Mouse (Mus musculus) embryonic facial prominence, embryonic 15.5 days (tissue): ENCODE data around the gene Tcn2. TPM values are rescaled to one million over a fixed set of nuclear protein-coding genes. Genes with fewer than 3 reads are reported as not detected.
"Not testable (repeated sequence)": the region's sequence is repeated elsewhere in the genome, so short reads cannot be mapped to it uniquely, and the experiment has no call there.

ENCODE experiments used
- ATAC-seq: fragments of 200-750 bp; cut with Nextera tagmentation; 2 replicates; pipeline ENCODE4 v1.8.0; 2017; ENCODE audit warnings: low read depth, moderate TSS enrichment; ENCODE audit not compliant: insufficient number of reproducible peaks, low FRiP score, low TSS enrichment
- H3K27ac ChIP-seq: fragments of 300-500 bp; sonication (generic); replicated peaks from 2 replicates; pipeline ENCODE4 v1.5.1; 2015; ENCODE audit warnings: mild to moderate bottlenecking, inconsistent platforms
- H3K27me3 ChIP-seq: fragments of 300-500 bp; sonication (generic); 2 replicates; pipeline ENCODE4 v1.6.1; 2015; ENCODE audit warnings: inconsistent platforms
- H3K36me3 ChIP-seq: fragments of 300-500 bp; sonication (generic); 2 replicates; pipeline ENCODE4 v1.6.1; 2015; ENCODE audit warnings: mild to moderate bottlenecking, inconsistent platforms
- H3K4me1 ChIP-seq: fragments of 300-500 bp; sonication (generic); 2 replicates; pipeline ENCODE4 v1.6.1; 2015; ENCODE audit warnings: inconsistent platforms
- H3K4me2 ChIP-seq: fragments of 300-500 bp; sonication (generic); replicated peaks from 2 replicates; pipeline ENCODE4 v1.6.1; 2015; ENCODE audit warnings: mild to moderate bottlenecking, inconsistent platforms
- H3K4me3 ChIP-seq: fragments of 300-500 bp; sonication (generic); replicated peaks from 2 replicates; pipeline ENCODE4 v1.5.1; 2015; ENCODE audit warnings: mild to moderate bottlenecking, inconsistent platforms
- H3K9ac ChIP-seq: fragments of 300-500 bp; sonication (generic); 2 replicates; pipeline ENCODE4 v1.6.1; 2015; ENCODE audit warnings: inconsistent platforms
- H3K9me3 ChIP-seq: fragments of 300-500 bp; sonication (generic); replicated peaks from 2 replicates; pipeline ENCODE4 v1.6.1; 2016; ENCODE audit warnings: inconsistent platforms
- WGBS: fragments of 180-500 bp; shearing (Covaris S2); methylation state at CpG from one replicate; pipeline ENCODE4 v1.1.7; 2015; 5-methylcytosine and 5-hydroxymethylcytosine counted together
- polyA plus RNA-seq: library from polyadenylated mRNA; unstranded; fragments of >200 nt; fragmentation: Nextera tagmentation; extraction: Ambion mirVana; gene quantifications from 2 replicates; pipeline ENCODE4 v1.2.1, GENCODE M21; 2015

The Tcn2 gene
- polyA plus RNA-seq, 1 experiment from 2014 or later: 55.9 TPM

- no peaks in the 10 kb centered on the region for H3K27me3 ChIP-seq
- no peak overlapping the region for H3K9ac ChIP-seq
- peak; percentile 13; the same call in 1 of the 2 replicates for ATAC-seq
- H3K27ac ChIP-seq: peak overlapping the region; percentile 48; the same call in 1 of the 2 replicates
- peak overlapping the region; percentile 63 for H3K4me3 ChIP-seq
- 14% methylated on average over 19 of the region's 19 CpGs for WGBS
- 0 out of 2 replicates have a peak, but pooled peaks cover 6% of the 10 kb centered on the region for H3K36me3 ChIP-seq
- no peaks in the 10 kb centered on the region for H3K9me3 ChIP-seq
- H3K4me2 ChIP-seq: peak overlapping the region; percentile 88
- peaks cover 42% of the 10 kb centered on the region for H3K4me1 ChIP-seq
Observed at GRCm38 (mm10) chr11:3912100-3912874, 19.7 kb downstream of the Tcn2 start.

- WGBS: 82% methylated on average over 6 of the region's 6 CpGs
- H3K9me3 ChIP-seq, H3K4me3 ChIP-seq, H3K36me3 ChIP-seq, ATAC-seq, H3K27me3 ChIP-seq, H3K27ac ChIP-seq, H3K9ac ChIP-seq: not testable (repeated sequence)
- peaks cover 42% of the 10 kb centered on the region for H3K4me1 ChIP-seq
- H3K4me2 ChIP-seq: peak overlapping the region; percentile 26
Observed at GRCm38 (mm10) chr11:3911440-3911839, 20.5 kb downstream of the Tcn2 start.

GRCm38 (mm10) chr11:3910513-3911310, 21.2 kb downstream of the Tcn2 start:
- H3K4me3 ChIP-seq: no peak overlapping the region
- WGBS: 54% methylated on average over 5 of the region's 5 CpGs
- peak overlapping the region; percentile 26 for H3K4me2 ChIP-seq
- ATAC-seq: no peak
- H3K27ac ChIP-seq: no peak overlapping the region
- H3K9ac ChIP-seq: no peak overlapping the region
- H3K9me3 ChIP-seq: no peaks in the 10 kb centered on the region
- H3K36me3 ChIP-seq: 0 out of 2 replicates have a peak, but pooled peaks cover 8% of the 10 kb centered on the region
- peaks cover 42% of the 10 kb centered on the region for H3K4me1 ChIP-seq
- no peaks in the 10 kb centered on the region for H3K27me3 ChIP-seq

- Histone ChIP-seq H3K9ac (no peak overlapping the region), H3K4me3 (no peak overlapping the region), H3K27me3 (no peaks in the 10 kb centered on the region), H3K4me1 (peaks cover 38% of the 10 kb centered on the region), H3K4me2 (no peak overlapping the region), H3K9me3 (no peaks in the 10 kb centered on the region), H3K27ac (no peak overlapping the region), H3K36me3 (0 out of 2 replicates have a peak, but pooled peaks cover 8% of the 10 kb centered on the region)
- 86% methylated on average over 4 of the region's 4 CpGs for WGBS
- ATAC-seq: no peak
Observed at GRCm38 (mm10) chr11:3909236-3909635, 22.7 kb downstream of the Tcn2 start.

- no peaks in the 10 kb centered on the region for H3K9me3 ChIP-seq
- H3K27ac ChIP-seq: no peak overlapping the region
- H3K4me2 ChIP-seq: no peak overlapping the region
- no peak overlapping the region for H3K9ac ChIP-seq
- H3K4me1 ChIP-seq: peaks cover 4% of the 10 kb centered on the region; the same call in 1 of the 2 replicates
- 86% methylated on average over 1 of the region's 1 CpGs for WGBS
- H3K4me3 ChIP-seq: no peak overlapping the region
- H3K27me3 ChIP-seq: no peaks in the 10 kb centered on the region
- H3K36me3 ChIP-seq: 0 out of 2 replicates have a peak, but pooled peaks cover 8% of the 10 kb centered on the region
- ATAC-seq: no peak
Observed at GRCm38 (mm10) chr11:3905446-3905845, 26.5 kb downstream of the Tcn2 start.

DNA sequence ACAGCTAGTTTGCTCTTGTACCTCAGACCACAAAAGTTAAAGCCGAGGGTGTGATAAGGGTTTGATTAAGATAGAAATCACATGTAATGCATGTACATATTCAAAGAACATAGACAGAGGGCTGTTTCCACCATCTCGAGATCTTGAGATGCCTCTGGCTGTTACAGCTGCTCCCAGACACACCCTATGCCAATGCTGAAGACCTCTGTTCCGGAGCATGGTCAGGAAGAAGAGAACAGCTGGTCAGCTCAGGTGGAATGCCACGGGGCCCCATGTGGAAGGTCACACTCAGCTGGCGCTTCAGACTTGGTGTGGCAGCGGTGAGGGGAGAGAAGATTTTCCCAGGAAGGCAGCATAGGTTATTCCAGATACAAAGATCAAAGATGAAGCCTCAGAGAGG, 27.3 kb downstream of the Tcn2 start:
- no peak overlapping the region for H3K9ac ChIP-seq
- no peak for ATAC-seq
- H3K4me2 ChIP-seq: no peak overlapping the region
- no peaks in the 10 kb centered on the region for H3K27me3 ChIP-seq
- no peak overlapping the region for H3K4me3 ChIP-seq
- 72% methylated on average over 6 of the region's 6 CpGs for WGBS
- H3K27ac ChIP-seq: no peak overlapping the region
- 0 out of 2 replicates have a peak, but pooled peaks cover 8% of the 10 kb centered on the region for H3K36me3 ChIP-seq
- no peaks in the 10 kb centered on the region for H3K4me1 ChIP-seq
- no peaks in the 10 kb centered on the region for H3K9me3 ChIP-seq

GRCm38 (mm10) chr11:3903046-3903445, 28.9 kb downstream of the Tcn2 start:
- H3K36me3 ChIP-seq: 0 out of 2 replicates have a peak, but pooled peaks cover 8% of the 10 kb centered on the region
- no peaks in the 10 kb centered on the region for H3K9me3 ChIP-seq
- no peak overlapping the region for H3K4me3 ChIP-seq
- 0 out of 2 replicates have a peak, but pooled peaks have one; percentile 22 for ATAC-seq
- no peak overlapping the region for H3K9ac ChIP-seq
- H3K27me3 ChIP-seq: no peaks in the 10 kb centered on the region
- H3K27ac ChIP-seq: no peak overlapping the region
- H3K4me1 ChIP-seq: no peaks in the 10 kb centered on the region
- no peak overlapping the region for H3K4me2 ChIP-seq
- 68% methylated on average over 5 of the region's 5 CpGs for WGBS

GRCm38 (mm10) chr11:3902516-3902915, 29.4 kb downstream of the Tcn2 start:
- ATAC-seq: no peak
- H3K4me2 ChIP-seq: no peak overlapping the region
- 82% methylated on average over 3 of the region's 3 CpGs for WGBS

GRCm38 (mm10) chr11:3900296-3900695, 31.7 kb downstream of the Tcn2 start:
- Histone ChIP-seq H3K9ac (no peak overlapping the region), H3K27ac (no peak overlapping the region), H3K9me3 (no peaks in the 10 kb centered on the region), H3K27me3 (no peaks in the 10 kb centered on the region), H3K36me3 (no peaks in the 10 kb centered on the region), H3K4me1 (0 out of 2 replicates have a peak, but pooled peaks cover 2% of the 10 kb centered on the region), H3K4me3 (no peak overlapping the region), H3K4me2 (no peak overlapping the region)
- 83% methylated on average over 6 of the region's 6 CpGs for WGBS
- no peak for ATAC-seq

More at GRCm38 (mm10) chr11:3902516-3902915, 29.4 kb downstream of the Tcn2 start:
- H3K4me3 ChIP-seq: no peak overlapping the region
- H3K9ac ChIP-seq: no peak overlapping the region
- no peaks in the 10 kb centered on the region for H3K27me3 ChIP-seq
- H3K27ac ChIP-seq: no peak overlapping the region
- H3K36me3 ChIP-seq: 0 out of 2 replicates have a peak, but pooled peaks cover 5% of the 10 kb centered on the region
- H3K4me1 ChIP-seq: no peaks in the 10 kb centered on the region
- H3K9me3 ChIP-seq: no peaks in the 10 kb centered on the region

DNA sequence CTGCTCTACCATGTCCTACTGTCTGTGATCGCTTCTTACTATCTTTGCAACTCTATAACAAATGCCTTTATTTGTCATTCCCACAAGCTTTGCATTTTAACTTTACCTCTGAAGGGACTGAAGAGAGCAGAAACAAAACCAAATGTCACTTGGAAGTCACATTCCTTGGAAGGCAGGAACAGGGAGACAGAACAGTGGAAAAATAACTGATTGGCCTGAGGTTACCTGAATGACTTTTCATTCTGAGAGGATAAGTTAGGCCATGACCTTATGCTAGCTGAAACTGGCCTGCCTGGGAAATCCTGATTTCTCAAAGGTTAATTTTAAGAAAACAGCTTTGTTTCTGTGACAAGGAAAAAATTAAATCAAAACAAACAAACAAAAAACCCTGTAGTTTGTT, 36.0 kb downstream of the Tcn2 start:
- H3K27me3 ChIP-seq: no peaks in the 10 kb centered on the region
- WGBS: 92% methylated on average over 1 of the region's 1 CpGs
- no peaks in the 10 kb centered on the region for H3K36me3 ChIP-seq
- no peak overlapping the region for H3K4me3 ChIP-seq
- H3K4me2 ChIP-seq: no peak overlapping the region
- no peak overlapping the region for H3K27ac ChIP-seq
- no peaks in the 10 kb centered on the region for H3K9me3 ChIP-seq
- H3K4me1 ChIP-seq: peaks cover 4% of the 10 kb centered on the region; the same call in 1 of the 2 replicates
- ATAC-seq: no peak
- no peak overlapping the region for H3K9ac ChIP-seq

DNA sequence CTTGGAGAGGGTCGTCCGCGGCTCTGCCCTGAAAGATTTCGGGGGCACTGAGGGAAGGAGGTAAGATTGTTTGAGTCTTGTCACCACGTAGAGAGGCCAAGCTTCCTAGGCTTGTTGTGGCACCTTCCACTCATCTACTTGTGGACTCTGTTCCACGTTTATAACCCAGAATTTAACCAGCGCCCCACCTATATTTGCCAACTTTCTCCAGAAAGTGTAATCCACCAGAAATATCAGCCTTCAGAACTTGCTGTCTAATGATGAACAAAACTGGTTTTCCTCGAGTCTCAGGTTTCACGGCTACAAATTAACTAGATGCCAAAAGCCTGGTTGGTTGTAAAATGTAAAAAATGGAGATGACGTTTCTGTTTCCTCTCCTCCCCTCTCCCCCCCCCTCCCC, 36.5 kb downstream of the Tcn2 start:
- no peak for ATAC-seq
- 4% methylated on average over 10 of the region's 10 CpGs for WGBS
- peak overlapping the region; percentile 55 for H3K4me3 ChIP-seq
- peak overlapping the region; percentile 93 for H3K4me2 ChIP-seq
- no peaks in the 10 kb centered on the region for H3K27me3 ChIP-seq
- peak overlapping the region; percentile 33; the same call in 1 of the 2 replicates for H3K9ac ChIP-seq
- H3K4me1 ChIP-seq: peaks cover 4% of the 10 kb centered on the region; the same call in 1 of the 2 replicates
- H3K36me3 ChIP-seq: no peaks in the 10 kb centered on the region
- peak overlapping the region; percentile 70 for H3K27ac ChIP-seq
- no peaks in the 10 kb centered on the region for H3K9me3 ChIP-seq
